Mouse (Mus musculus) cerebellum, postnatal 10 days (tissue): ENCODE data around the gene Insl6.

Source experiments
- DNase-seq, 2 experiments: peaks; one replicate each; pipeline ENCODE4 v3.0.0; 2021; ENCODE audit warnings: mixed read lengths in 2 of 2

Gene Insl6

GRCm38 (mm10) chr19:29354895-29355877 lies 30.0 kb upstream of the Insl6 start:
- DNase-seq, result peak; percentile 95 to 98

DNA sequence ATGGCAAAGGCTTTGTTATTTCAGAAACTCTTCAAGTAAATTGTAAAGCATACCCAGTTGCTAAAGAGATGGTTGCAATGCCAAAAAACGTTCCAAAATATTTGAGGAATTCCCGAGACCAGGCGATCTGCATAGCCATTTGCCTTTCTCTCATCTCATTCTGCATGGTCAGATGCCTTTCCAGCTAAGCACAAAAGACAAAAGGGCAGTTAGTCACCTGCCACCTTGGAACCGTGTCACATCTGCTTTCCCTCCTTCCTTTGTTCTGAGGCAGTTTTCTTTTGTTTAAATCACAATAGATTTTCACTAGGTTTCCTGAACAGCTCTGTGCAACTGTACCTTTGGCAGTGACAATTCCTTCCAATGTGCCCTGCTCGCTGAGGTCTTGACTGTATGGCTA lies 25.8 kb upstream of the Insl6 start:
- DNase-seq, result no peak

DNA sequence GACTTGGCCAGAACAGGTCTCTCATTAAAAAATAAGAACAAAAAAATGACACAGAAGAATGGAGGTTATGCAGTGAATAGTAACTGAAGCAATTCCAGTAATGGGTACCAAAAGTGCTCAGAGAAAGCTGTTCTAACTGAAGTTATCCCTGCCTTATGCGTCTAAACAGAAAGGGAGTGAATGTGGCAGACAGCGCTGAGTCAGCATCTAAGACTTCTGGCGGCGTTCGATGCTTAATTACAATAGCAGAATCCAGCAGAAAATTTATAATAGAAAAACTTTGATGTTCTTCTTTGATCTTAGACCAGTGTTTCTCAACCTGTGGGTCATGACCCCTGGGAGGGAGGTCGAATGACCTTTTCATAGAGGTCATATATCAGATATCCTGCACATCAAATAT lies 20.5 kb upstream of the Insl6 start:
- DNase-seq, result no peak

GRCm38 (mm10) chr19:29344868-29345267 lies 19.7 kb upstream of the Insl6 start:
- no peak for DNase-seq

DNA sequence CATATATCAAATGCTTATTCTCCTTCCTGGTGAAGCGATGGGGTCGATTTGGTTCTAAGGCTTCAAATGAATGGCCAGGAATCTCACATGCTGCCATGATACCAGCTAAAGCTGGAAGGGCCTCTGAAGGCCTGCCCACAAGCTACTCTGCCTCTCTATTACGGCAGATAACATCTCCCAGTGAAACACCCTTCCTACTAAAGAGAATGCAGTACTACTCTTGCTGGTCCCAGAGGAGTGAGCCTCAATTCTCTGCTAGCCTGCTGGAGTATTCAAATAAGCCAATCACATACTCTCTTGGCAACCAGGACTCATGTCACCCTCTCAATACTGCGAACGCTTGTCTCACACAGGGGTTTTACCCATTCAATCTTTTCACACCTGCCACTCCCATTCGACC lies 17.1 kb upstream of the Insl6 start:
- no peak for DNase-seq

DNA sequence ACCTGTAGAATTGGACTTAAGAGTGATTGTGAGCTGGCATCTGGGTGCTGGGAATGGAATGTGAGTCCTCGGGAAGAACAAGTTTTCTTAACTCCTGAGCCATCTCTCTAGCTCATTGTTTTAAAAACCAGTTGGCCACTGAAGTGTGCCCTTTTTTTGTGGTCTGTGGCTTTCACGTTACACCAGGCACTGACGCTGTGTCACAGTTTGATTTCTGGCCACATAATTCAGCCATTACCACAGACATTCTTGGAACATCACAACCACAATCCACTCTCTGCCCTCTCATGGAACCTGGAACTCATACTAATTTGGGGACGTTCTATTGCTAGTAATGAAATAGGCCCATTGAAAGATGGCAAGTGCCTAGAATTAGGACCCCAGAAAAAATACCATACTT lies 15.9 kb upstream of the Insl6 start:
- DNase-seq, result no peak

DNA sequence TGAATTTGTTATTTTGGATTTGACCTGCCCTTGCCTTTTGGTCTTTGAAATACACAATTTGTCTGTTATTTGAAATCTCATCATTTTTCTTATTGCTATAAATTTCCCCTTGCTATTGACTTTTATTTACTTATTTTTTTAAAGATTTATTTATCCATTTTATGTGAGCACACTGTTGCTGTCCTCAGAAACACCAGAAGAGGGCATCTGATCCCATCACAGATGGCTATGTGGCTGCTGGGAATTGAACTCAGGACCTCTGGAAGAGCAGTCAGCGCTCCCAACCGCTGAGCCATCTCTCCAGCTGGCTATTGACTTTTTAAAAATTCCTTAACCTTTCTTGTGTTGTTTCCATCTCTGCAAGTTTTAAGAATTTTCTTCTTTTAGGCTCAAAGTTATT lies 11.5 kb upstream of the Insl6 start:
- no peak for DNase-seq

DNA sequence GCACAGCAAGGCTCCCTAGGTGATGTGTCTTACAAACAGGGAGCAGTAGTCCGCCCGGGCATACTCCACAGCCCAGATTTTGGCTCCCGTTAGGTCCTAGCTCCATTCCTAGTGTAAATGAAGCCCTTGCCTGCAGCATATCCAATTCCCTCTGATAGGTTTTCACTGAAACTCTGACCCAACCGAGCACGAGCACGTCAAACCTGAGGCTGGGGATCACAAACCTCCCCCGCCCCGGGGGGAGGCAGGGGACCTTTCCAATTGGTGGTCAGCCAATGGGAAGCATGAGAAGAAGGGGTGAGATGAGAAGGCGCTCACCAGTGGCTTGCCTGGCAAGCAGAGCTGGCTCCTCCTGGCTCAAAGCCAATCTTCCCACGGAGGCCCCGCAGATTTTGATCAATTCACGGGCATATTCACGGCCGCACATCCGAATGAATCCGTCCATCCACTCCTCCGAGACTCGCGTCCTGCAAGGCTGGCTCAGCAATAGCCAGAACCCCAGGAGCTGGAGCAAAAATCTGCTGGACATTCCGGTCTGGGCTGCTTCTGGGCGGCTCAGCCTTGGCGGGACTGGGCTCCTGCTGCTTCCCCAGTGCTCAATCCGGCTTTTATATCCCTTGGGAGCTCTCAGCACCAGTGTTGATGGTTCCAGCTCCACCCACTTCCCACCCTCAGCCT lies 9.1 kb upstream of the Insl6 start, which contains the start of gene Rln1:
Gene Rln1 (minus strand): TSS at position 603 of the 678 bp plus-strand sequence.
- peak; percentile 78 to 82 for DNase-seq

- DNase-seq, result no peak
Observed at GRCm38 (mm10) chr19:29326822-29327552, 1.8 kb upstream of the Insl6 start.

DNA sequence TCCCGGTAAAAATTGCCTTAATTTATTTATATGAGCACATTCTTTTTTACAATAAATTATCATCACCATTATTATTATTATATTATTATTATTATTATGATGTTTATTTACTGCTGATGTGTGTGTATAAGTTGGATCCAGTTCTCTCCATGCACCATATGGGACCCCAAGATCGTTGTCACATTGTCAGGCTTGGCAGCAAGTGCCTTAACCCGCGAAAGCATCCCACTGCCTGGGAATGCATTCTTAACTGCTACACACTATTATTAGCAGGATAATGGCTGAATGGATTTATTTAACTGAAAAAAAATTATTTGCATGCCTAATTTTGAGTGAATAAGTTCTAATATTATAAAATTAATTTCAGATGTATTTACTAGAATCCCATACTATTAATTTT lies 1.2 kb upstream of the Insl6 start:
- DNase-seq, result no peak

GRCm38 (mm10) chr19:29325852-29326180 lies 660 bp upstream of the Insl6 start:
- DNase-seq, result no peak

- no peak for DNase-seq
Observed at GRCm38 (mm10) chr19:29323416-29324049, 1.6 kb downstream of the Insl6 start.

DNA sequence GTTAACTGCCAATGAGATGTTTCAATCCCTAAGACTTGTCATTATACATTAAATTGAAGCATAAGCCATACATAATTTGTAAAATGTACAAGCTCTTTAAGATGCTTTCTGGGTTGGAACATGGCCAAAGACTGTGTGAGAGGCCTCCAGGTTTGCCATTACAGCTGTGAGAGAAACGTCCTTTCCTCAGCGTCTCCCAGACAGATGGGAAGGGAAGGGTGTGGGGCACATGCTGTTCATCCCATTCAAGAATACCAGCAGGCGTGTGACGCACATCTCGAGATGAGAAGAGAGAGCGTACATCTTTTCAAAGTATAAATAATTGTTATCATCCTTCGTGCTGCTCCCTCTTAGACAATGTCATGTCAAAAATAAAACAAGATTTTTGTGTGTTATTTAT lies 12.5 kb downstream of the Insl6 start:
- DNase-seq, result no peak

- DNase-seq, result no peak
Observed at GRCm38 (mm10) chr19:29311791-29312190, 13.4 kb downstream of the Insl6 start.

- no peak for DNase-seq
Observed at GRCm38 (mm10) chr19:29308832-29309231, 16.3 kb downstream of the Insl6 start.

GRCm38 (mm10) chr19:29302119-29302518 lies 23.0 kb downstream of the Insl6 start:
- no peak for DNase-seq

- no peak for DNase-seq
Observed at GRCm38 (mm10) chr19:29300919-29301318, 24.2 kb downstream of the Insl6 start.

DNA sequence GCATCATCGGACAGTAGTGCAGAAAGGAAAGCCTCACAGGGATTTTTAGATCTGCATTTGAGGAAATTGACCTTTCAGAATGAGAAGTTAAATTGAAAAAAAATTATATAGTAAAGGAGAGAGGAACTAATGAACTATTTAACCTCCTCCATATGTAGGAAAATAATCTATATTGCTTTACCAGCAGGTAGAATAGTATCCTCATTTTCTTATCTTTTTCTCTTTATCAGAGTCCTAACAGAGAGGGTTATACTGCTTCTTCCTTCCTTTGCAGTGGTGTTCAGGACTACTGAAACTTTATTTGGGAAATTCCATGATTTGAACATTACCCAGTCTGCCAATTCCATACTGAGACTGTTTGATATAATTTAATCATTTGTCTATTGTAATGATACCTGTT lies 27.8 kb downstream of the Insl6 start:
- DNase-seq, result no peak

GRCm38 (mm10) chr19:29296166-29296565 lies 29.0 kb downstream of the Insl6 start:
- DNase-seq, result no peak

- DNase-seq, result no peak
Observed at GRCm38 (mm10) chr19:29294756-29295155, 30.4 kb downstream of the Insl6 start.

DNA sequence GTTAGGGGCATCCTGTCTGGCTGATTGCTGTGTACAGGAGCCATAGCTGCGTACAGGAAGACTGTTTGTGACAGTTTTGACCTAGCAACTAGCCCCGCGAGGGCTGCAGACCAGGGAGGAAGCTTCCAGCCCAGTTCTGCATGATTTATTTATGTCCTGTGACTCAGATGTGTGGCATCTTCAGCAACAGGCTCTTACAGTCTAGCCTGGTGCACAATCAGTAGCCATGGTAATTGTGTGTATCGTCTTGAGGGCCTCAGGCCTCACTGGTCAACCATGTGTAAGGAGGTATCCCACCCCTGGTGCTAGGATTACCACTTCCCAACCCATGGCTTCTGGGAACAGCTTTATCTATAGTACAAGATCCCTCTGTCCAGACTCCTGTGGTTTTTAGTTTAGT lies 32.6 kb downstream of the Insl6 start:
- no peak for DNase-seq

- DNase-seq, result no peak
Observed at GRCm38 (mm10) chr19:29291532-29291931, 33.6 kb downstream of the Insl6 start.

DNA sequence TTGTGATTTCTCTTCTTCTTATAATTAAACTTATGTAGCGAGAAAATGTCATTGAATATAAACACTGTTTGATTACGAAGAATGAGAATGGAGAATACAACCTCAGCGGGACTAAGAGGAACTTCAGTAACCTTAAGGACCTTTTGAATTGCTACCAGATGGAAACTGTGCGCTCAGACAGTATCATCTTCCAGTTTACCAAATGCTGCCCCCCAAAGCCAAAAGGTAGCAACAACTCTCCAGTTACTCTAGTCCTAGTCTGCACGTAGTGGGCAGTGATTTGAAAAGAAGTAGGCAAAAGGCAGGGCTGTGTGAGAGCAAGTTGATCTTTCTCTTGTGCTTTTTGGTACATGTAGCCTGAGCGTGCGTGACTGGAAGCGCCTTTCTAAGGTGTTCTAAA lies 37.3 kb downstream of the Insl6 start:
- peak; percentile 14 to 19 for DNase-seq
